Mouse (Mus musculus): ENCODE measurements around the gene Ccn2. TPM values are rescaled to one million over a fixed set of nuclear protein-coding genes. Genes with fewer than 3 reads are reported as not detected.

Gene Ccn2
- total and polyA plus RNA-seq, 3 experiments, result not detected

DNA sequence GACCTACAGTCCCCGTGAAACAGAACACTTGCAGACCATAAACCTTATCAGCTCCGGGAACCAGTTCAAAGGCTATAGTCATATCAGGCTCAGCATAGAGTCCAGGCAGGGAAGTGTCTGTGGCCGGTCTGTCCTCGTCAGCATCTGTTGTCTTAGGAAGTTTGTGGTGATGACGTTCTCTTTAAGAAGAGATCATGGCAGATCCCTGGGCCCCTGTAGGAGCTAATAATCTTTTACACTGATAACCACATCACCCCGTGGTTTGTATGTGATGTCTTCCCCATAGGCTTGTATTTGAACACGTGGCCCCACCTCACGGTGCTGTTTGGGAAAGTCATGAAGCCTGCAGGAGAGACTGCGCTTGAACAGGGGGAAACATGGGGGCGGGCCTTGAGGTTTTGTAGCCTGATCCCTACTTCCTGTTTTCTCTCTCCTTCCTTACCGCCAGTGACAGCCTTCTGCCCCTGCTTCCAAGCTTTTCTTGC, 40.1 kb downstream of the Ccn2 start:
- peak overlapping the region; percentile 71 for H3K9ac ChIP-seq (ENCODE audit: insufficient read depth, low read depth)
- H3K27ac ChIP-seq (ENCODE audit: insufficient read depth, low read depth), result peak overlapping the region; percentile 90
- peak overlapping the region in 2 of 3 experiments; percentile 23 to 47 for H3K4me3 ChIP-seq (replicated peaks in 1 of 3; ENCODE audit: low read depth in 2 of 3, low read length in 2 of 3, poor library complexity in 1 of 3)
- H3K27me3 ChIP-seq (replicated peaks), result no peaks in the 10 kb centered on the region
- no peak for DNase-seq (ENCODE audit: extremely low read depth)
- in situ Hi-C loops (cut with MboI; ENCODE audit: low pct_ligation_motif_present, low pct_unique_long_range_greater_than_20kb, low sequenced_read_pairs) (loop anchor here (25.0 kb wide), 1 partner anchor 202 kb away; the partner anchor contains the start of gene Enpp3), dilution Hi-C loops (cut with MboI; ENCODE audit: extremely low pct_ligation_motif_present, extremely low pct_unique_long_range_greater_than_20kb, low sequenced_read_pairs) (no loop called here)
- no peaks in the 10 kb centered on the region for H3K79me2 ChIP-seq (replicated peaks; ENCODE audit: control insufficient read depth, extremely low read depth, insufficient read depth, poor library complexity, severe bottlenecking)
- no peaks in the 10 kb centered on the region for H3K36me3 ChIP-seq (replicated peaks in 1 of 2; ENCODE audit: control insufficient read depth in 1 of 2, insufficient read depth in 1 of 2, low read length in 1 of 2)
- H3K9me3 ChIP-seq (replicated peaks; ENCODE audit: low read length), result no peaks in the 10 kb centered on the region
- peaks cover 3 to 22% of the 10 kb centered on the region in 2 experiments; a peak in 3 of 4 replicates for H3K4me1 ChIP-seq (ENCODE audit: control insufficient read depth in 1 of 2, insufficient read depth in 2 of 2)
- peak overlapping the region; percentile 85 for H3K4me2 ChIP-seq (ENCODE audit: insufficient read depth, low read depth, poor library complexity, severe bottlenecking)
- TF ChIP-seq KAT2A (IDR thresholded peaks at IDR 0.05; ENCODE audit: insufficient replicate concordance, low read length) (no peak), CTCF (conservative IDR thresholded peaks at IDR 0.05 in 1 of 2, IDR thresholded peaks at IDR 0.05 in 1 of 2; ENCODE audit: low read depth in 2 of 2, low read length in 2 of 2) (no peak), JUN (IDR thresholded peaks at IDR 0.05; ENCODE audit: insufficient read depth, low read depth, low read length) (no peak), EP300 (IDR thresholded peaks at IDR 0.05; ENCODE audit: low read length) (no peak), E2F4 (IDR thresholded peaks at IDR 0.05; ENCODE audit: insufficient replicate concordance, low read depth, low read length) (no peak), MAFK (IDR thresholded peaks at IDR 0.05; ENCODE audit: insufficient replicate concordance, low read length) (no peak), ZKSCAN1 (IDR thresholded peaks at IDR 0.05; ENCODE audit: borderline replicate concordance, low read depth, low read length) (no peak), POLR2AphosphoS2 (IDR thresholded peaks at IDR 0.05; ENCODE audit: low read depth, low read length) (no peak), JUND (conservative IDR thresholded peaks at IDR 0.05; ENCODE audit: low read depth, low read length) (no peak), ZNF384 (IDR thresholded peaks at IDR 0.05; ENCODE audit: low read depth, low read length) (no peak), NRF1 (IDR thresholded peaks at IDR 0.05; ENCODE audit: low read depth, low read length) (no peak), ZMIZ1 (IDR thresholded peaks at IDR 0.05; ENCODE audit: low read depth, low read length) (no peak), HCFC1 (IDR thresholded peaks at IDR 0.05; ENCODE audit: low read depth, low read length) (no peak; the same call in 1 of the 2 replicates), MYC (IDR thresholded peaks at IDR 0.05; ENCODE audit: low read depth, low read length) (peak; percentile 70), ETS1 (conservative IDR thresholded peaks at IDR 0.05; ENCODE audit: low read depth, low read length) (no peak), MAX (IDR thresholded peaks at IDR 0.05; ENCODE audit: low read length) (peak; percentile 79), MXI1 (IDR thresholded peaks at IDR 0.05; ENCODE audit: low read depth, low read length) (peak; percentile 80), CHD1 (IDR thresholded peaks at IDR 0.05; ENCODE audit: low read depth, low read length) (no peak), GABPA (IDR thresholded peaks at IDR 0.05; ENCODE audit: insufficient replicate concordance, low read depth, low read length) (no peak), USF2 (conservative IDR thresholded peaks at IDR 0.05; ENCODE audit: low read depth, low read length) (peak; percentile 27; the same call in 1 of the 2 replicates), USF1 (IDR thresholded peaks at IDR 0.05; ENCODE audit: low read depth, low read length) (peak; percentile 39), MEF2A (IDR thresholded peaks at IDR 0.05; ENCODE audit: borderline replicate concordance, low read depth, low read length) (no peak), TBP (conservative IDR thresholded peaks at IDR 0.05; ENCODE audit: low read depth, low read length) (0 out of 2 replicates have a peak, but pooled peaks have one; percentile 3), BHLHE40 (IDR thresholded peaks at IDR 0.05; ENCODE audit: low read depth, low read length) (peak; percentile 35; the same call in 1 of the 2 replicates), POLR2A (IDR thresholded peaks at IDR 0.05; ENCODE audit: low read depth, low read length) (no peak), RCOR1 (conservative IDR thresholded peaks at IDR 0.05; ENCODE audit: low read depth, low read length) (no peak), CHD2 (IDR thresholded peaks at IDR 0.05; ENCODE audit: low read length) (no peak), UBTF (IDR thresholded peaks at IDR 0.05; ENCODE audit: low read depth, low read length) (no peak)
